Mouse (Mus musculus): ENCODE results near the gene Plin5. TPM values are rescaled to one million over a fixed set of nuclear protein-coding genes. Genes with fewer than 3 reads are reported as not detected.

The Plin5 gene
- total and polyA plus RNA-seq, 3 experiments, result not detected

DNA sequence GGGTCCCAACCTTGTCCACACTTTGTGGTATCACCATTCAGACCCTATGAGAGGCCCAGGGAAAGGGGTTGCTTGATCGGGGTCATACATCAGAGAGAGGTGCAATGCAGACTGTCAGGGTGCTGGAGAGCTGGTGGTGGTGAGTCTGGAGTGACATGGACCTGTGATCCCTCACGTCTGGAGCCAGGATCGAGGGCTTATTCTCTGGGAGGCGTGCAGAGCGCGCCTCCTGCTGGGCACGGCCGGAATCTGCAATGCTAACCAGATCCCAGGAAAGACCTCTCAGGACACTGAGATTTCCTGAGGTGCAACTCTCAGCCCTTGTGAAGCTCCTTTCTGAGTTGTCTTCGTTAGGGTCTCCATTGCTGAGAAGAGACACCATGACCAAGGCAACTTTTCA, 42.3 kb upstream of the Plin5 start:
- peaks cover 65% of the 10 kb centered on the region for H3K27me3 ChIP-seq (replicated peaks)
- no peaks in the 10 kb centered on the region for H3K9me3 ChIP-seq (replicated peaks; ENCODE audit: low read length)
- H3K79me2 ChIP-seq (replicated peaks; ENCODE audit: control insufficient read depth, extremely low read depth, insufficient read depth, poor library complexity, severe bottlenecking), result no peaks in the 10 kb centered on the region
- no peaks in the 10 kb centered on the region for H3K36me3 ChIP-seq (replicated peaks in 1 of 2; ENCODE audit: control insufficient read depth in 1 of 2, insufficient read depth in 1 of 2, low read length in 1 of 2)
- dilution Hi-C loops (cut with MboI; ENCODE audit: extremely low pct_ligation_motif_present, extremely low pct_unique_long_range_greater_than_20kb, low sequenced_read_pairs) (no loop called here), in situ Hi-C loops (cut with MboI; ENCODE audit: low pct_ligation_motif_present, low pct_unique_long_range_greater_than_20kb, low sequenced_read_pairs) (loop anchor here (5.0 kb wide), 1 partner anchor 32 kb away; no protein-coding TSS in a partner anchor)
- H3K4me2 ChIP-seq (ENCODE audit: insufficient read depth, low read depth, poor library complexity, severe bottlenecking), result no peak overlapping the region
- TF ChIP-seq BHLHE40 (IDR thresholded peaks at IDR 0.05; ENCODE audit: low read depth, low read length), result peak; percentile 13; the same call in 1 of the 2 replicates
- TF ChIP-seq ZC3H11A (IDR thresholded peaks at IDR 0.05; ENCODE audit: low read depth, low read length), result peak; percentile 35
- TF ChIP-seq POLR2A (IDR thresholded peaks at IDR 0.05; ENCODE audit: low read depth, low read length), result no peak
- TF ChIP-seq EP300 (IDR thresholded peaks at IDR 0.05; ENCODE audit: low read length), result no peak
- TF ChIP-seq CTCF (conservative IDR thresholded peaks at IDR 0.05 in 1 of 2, IDR thresholded peaks at IDR 0.05 in 1 of 2; ENCODE audit: low read depth in 2 of 2, low read length in 2 of 2), result peak; percentile 95 to 97
- 0 out of 2 replicates have a peak, but pooled peaks have one; percentile 29 for TF ChIP-seq NRF1 (IDR thresholded peaks at IDR 0.05; ENCODE audit: low read depth, low read length)
- peak; percentile 41; the same call in 1 of the 2 replicates for TF ChIP-seq NELFE (IDR thresholded peaks at IDR 0.05; ENCODE audit: low read depth, low read length)
- TF ChIP-seq SMC3 (IDR thresholded peaks at IDR 0.05; ENCODE audit: low read depth, low read length), result peak; percentile 90
- peak; percentile 93 for TF ChIP-seq RAD21 (IDR thresholded peaks at IDR 0.05; ENCODE audit: low read depth, low read length)
- no peak overlapping the region for H3K9ac ChIP-seq (ENCODE audit: insufficient read depth, low read depth)
- no peak overlapping the region for H3K4me3 ChIP-seq (replicated peaks in 1 of 3; ENCODE audit: low read depth in 2 of 3, low read length in 2 of 3, poor library complexity in 1 of 3)
- peaks cover 4 to 37% of the 10 kb centered on the region in 2 experiments; a peak in 3 of 4 replicates for H3K4me1 ChIP-seq (ENCODE audit: control insufficient read depth in 1 of 2, insufficient read depth in 2 of 2)
- H3K27ac ChIP-seq (ENCODE audit: insufficient read depth, low read depth), result no peak overlapping the region
- DNase-seq (ENCODE audit: extremely low read depth), result peak; percentile 47

DNA sequence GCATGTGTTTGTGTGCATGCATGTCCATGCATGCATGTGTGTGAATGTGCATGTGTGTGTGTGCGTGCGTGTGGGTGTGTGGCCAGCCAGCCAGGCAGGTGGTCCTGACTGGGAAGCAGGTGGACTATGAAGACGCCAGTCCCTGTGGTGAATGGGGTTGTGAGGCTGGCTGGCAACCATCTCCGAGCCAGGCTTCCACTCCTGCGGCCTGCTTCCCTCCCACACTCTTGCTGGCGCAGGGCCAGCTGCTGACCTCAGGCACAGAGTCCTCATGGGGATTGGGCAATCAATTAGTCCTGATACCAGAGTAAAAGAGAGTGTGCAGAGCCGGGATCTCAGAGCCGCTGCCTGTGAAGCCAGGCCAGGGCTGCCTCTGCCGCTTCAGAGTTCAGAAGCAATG, 36.2 kb upstream of the Plin5 start:
- no peaks in the 10 kb centered on the region for H3K36me3 ChIP-seq (replicated peaks in 1 of 2; ENCODE audit: control insufficient read depth in 1 of 2, insufficient read depth in 1 of 2, low read length in 1 of 2)
- H3K27ac ChIP-seq (ENCODE audit: insufficient read depth, low read depth), result no peak overlapping the region
- H3K9ac ChIP-seq (ENCODE audit: insufficient read depth, low read depth), result no peak overlapping the region
- no peak overlapping the region for H3K4me2 ChIP-seq (ENCODE audit: insufficient read depth, low read depth, poor library complexity, severe bottlenecking)
- peaks cover 14 to 24% of the 10 kb centered on the region in 2 experiments for H3K4me1 ChIP-seq (ENCODE audit: control insufficient read depth in 1 of 2, insufficient read depth in 2 of 2)
- in situ Hi-C loops (cut with MboI; ENCODE audit: low pct_ligation_motif_present, low pct_unique_long_range_greater_than_20kb, low sequenced_read_pairs), result no loop called here
- dilution Hi-C loops (cut with MboI; ENCODE audit: extremely low pct_ligation_motif_present, extremely low pct_unique_long_range_greater_than_20kb, low sequenced_read_pairs), result no loop called here
- DNase-seq (ENCODE audit: extremely low read depth), result no peak
- H3K27me3 ChIP-seq (replicated peaks), result peaks cover 98% of the 10 kb centered on the region
- no peaks in the 10 kb centered on the region for H3K9me3 ChIP-seq (replicated peaks; ENCODE audit: low read length)
- no peaks in the 10 kb centered on the region for H3K79me2 ChIP-seq (replicated peaks; ENCODE audit: control insufficient read depth, extremely low read depth, insufficient read depth, poor library complexity, severe bottlenecking)
- H3K4me3 ChIP-seq (replicated peaks in 1 of 3; ENCODE audit: low read depth in 2 of 3, low read length in 2 of 3, poor library complexity in 1 of 3), result no peak overlapping the region
- TF ChIP-seq ZNF384 (IDR thresholded peaks at IDR 0.05; ENCODE audit: low read depth, low read length) (no peak), ZC3H11A (IDR thresholded peaks at IDR 0.05; ENCODE audit: low read depth, low read length) (no peak), JUND (conservative IDR thresholded peaks at IDR 0.05; ENCODE audit: low read depth, low read length) (no peak), ELF1 (IDR thresholded peaks at IDR 0.05; ENCODE audit: low read depth, low read length) (no peak), POLR2A (IDR thresholded peaks at IDR 0.05; ENCODE audit: low read depth, low read length) (no peak), CTCF (conservative IDR thresholded peaks at IDR 0.05 in 1 of 2, IDR thresholded peaks at IDR 0.05 in 1 of 2; ENCODE audit: low read depth in 2 of 2, low read length in 2 of 2) (no peak), IRF4 (IDR thresholded peaks at IDR 0.05; ENCODE audit: low read depth, low read length) (no peak), EP300 (IDR thresholded peaks at IDR 0.05; ENCODE audit: low read length) (no peak), BHLHE40 (IDR thresholded peaks at IDR 0.05; ENCODE audit: low read depth, low read length) (no peak), MAX (IDR thresholded peaks at IDR 0.05; ENCODE audit: low read length) (no peak), MAZ (IDR thresholded peaks at IDR 0.05; ENCODE audit: low read depth, low read length) (no peak), RAD21 (IDR thresholded peaks at IDR 0.05; ENCODE audit: low read depth, low read length) (no peak), RCOR1 (conservative IDR thresholded peaks at IDR 0.05; ENCODE audit: low read depth, low read length) (no peak), JUN (IDR thresholded peaks at IDR 0.05; ENCODE audit: insufficient read depth, low read depth, low read length) (no peak), TBP (conservative IDR thresholded peaks at IDR 0.05; ENCODE audit: low read depth, low read length) (no peak)

Data from CH12.LX (cell line).